Mouse (Mus musculus): ENCODE measurements around the gene Dnajb11.

GRCm38 (mm10) chr16:22894095-22894494, 36.5 kb downstream of the Dnajb11 start:
- no peak for TF ChIP-seq CTCF (IDR thresholded peaks at IDR 0.05; ENCODE audit: low read depth, low read length)
- no peak for TF ChIP-seq POLR2A (IDR thresholded peaks at IDR 0.05; ENCODE audit: insufficient read depth, low read length)
